Mouse (Mus musculus) urinary bladder, adult 18-20 months (tissue): ENCODE measurements around the gene Eif2ak3.

ENCODE experiments used
- DNase-seq, 2 experiments: peaks; one replicate each; pipeline ENCODE4 v3.0.0; 2022; ENCODE audit warnings: low spot score in 2 of 2, mixed read lengths in 2 of 2

Eif2ak3 gene

DNA sequence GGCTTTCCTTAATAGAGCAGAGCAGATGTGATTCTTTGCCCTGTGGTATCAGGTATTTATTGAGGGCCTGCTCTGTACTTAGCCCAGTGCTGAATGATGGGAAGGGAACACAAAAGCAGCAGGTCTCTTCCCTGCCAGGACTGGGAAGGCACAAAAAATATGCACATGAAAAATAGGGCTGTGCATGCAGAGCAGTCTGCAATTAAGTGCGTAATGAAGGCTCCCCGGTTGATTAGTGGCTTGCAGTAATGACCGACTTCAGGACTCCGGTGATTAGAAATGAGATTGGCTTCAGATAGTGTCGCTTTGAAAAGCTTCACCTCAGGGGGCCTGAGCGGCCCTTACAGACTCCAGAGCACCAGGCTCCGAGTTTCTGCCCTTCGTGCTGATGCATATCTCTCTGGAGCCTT is 55.3 kb downstream of the Eif2ak3 start:
- no peak for DNase-seq

- no peak for DNase-seq
Measured at GRCm38 (mm10) chr6:70903689-70904088, 59.4 kb downstream of the Eif2ak3 start.

DNA sequence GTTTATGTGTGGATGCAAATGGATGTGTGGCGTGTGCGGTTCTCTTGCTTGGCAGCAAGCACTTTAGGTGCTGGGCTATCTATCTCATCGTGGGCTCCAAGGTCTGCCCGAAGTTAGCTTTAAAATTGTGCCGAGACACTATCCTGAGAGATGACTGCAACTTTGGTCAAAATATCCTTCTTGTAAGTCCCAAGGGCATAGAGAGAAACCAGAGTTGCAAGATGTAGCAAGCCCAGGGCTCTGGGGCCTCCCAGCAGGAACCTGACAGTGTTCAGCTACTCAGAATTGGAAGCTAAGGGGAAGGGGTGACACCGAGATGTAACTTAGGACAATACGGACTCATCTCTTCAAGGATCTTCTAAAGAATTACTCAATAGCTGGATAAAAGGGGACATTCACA is 65.3 kb downstream of the Eif2ak3 start:
- DNase-seq = no peak

- no peak for DNase-seq
Measured at GRCm38 (mm10) chr6:70910285-70910684, 66.0 kb downstream of the Eif2ak3 start.

GRCm38 (mm10) chr6:70911668-70912395 is 67.5 kb downstream of the Eif2ak3 start:
- no peak for DNase-seq

GRCm38 (mm10) chr6:70912396-70912765 is 68.1 kb downstream of the Eif2ak3 start:
- DNase-seq = no peak

GRCm38 (mm10) chr6:70918827-70919226 is 74.5 kb downstream of the Eif2ak3 start, which contains the start of gene Tex37:
Gene Tex37 (minus strand): TSS chr6:70918927.
- no peak for DNase-seq

- DNase-seq = peak in 1 of 2 experiments; percentile 10
Measured at GRCm38 (mm10) chr6:70921274-70922074, 77.2 kb downstream of the Eif2ak3 start.

- DNase-seq = no peak
Measured at GRCm38 (mm10) chr6:70931801-70932200, 87.5 kb downstream of the Eif2ak3 start.

DNA sequence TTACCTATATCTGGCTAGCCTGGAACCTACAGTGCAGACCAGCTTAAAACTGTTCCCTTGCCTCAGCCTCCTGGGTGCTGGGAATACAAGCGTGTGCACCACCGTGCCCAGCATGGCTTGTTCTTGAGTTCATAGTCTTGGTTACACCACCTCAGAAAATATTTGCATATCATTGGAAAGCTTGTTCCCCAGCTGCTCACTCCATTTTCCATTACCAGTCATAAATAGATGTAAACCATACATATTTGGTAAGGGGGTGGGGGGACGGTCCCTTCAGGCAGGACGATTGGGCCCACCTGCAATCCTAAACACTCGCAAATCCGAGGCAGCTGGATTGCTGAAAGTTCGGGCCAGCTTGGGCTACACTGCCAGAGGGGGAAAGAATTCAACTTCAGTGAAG is 109.0 kb downstream of the Eif2ak3 start:
- DNase-seq = no peak

GRCm38 (mm10) chr6:70954040-70954439 is 109.7 kb downstream of the Eif2ak3 start:
- no peak for DNase-seq
